Comparison of ENCODE assay signal across 46 mouse cellular contexts in genomic region chr3:36077386-36077785, GRCm38 (mm10). TPM values are rescaled to one million over a fixed set of nuclear protein-coding genes. Genes with fewer than 3 reads are reported as not detected.
"Had no signal": no experiment of that assay in that cellular context is flagged by ENCODE, and none has a peak within 500 bp of the region (broad histone marks: within the 10 kb centered on the region; RNA-seq: fewer than 3 reads in every experiment).

No protein-coding gene starts in this region.

- H3K4me3 ChIP-seq: heart, embryonic 12.5 days; heart, embryonic 13.5 days; heart, embryonic 15.5 days; hindbrain, embryonic 10.5 days; hindbrain, embryonic 12.5 days; hindbrain, embryonic 13.5 days; hindbrain, embryonic 15.5 days; intestine, embryonic 15.5 days; kidney, embryonic 15.5 days; layer of hippocampus, adult 2 months; left cerebral cortex, adult 2 months had no signal

- H3K27me3 ChIP-seq: heart, embryonic 12.5 days; heart, embryonic 13.5 days; heart, embryonic 15.5 days; hindbrain, embryonic 12.5 days; hindbrain, embryonic 13.5 days; hindbrain, embryonic 15.5 days; intestine, embryonic 15.5 days; kidney, embryonic 15.5 days had no signal

- ATAC-seq: hindbrain, embryonic 16.5 days; hindbrain, postnatal 0 days; inflammation-experienced regulatory T-cells, adult 6 months; intestine, embryonic 15.5 days; intestine, embryonic 16.5 days had no signal

- H3K9ac ChIP-seq: heart, embryonic 12.5 days; heart, embryonic 13.5 days; heart, embryonic 15.5 days; hindbrain, embryonic 12.5 days; hindbrain, embryonic 13.5 days; hindbrain, embryonic 14.5 days; hindbrain, embryonic 15.5 days; intestine, embryonic 15.5 days; kidney, embryonic 15.5 days had no signal

- DNase-seq: heart, postnatal 14 days; heart, postnatal 4 days; kidney, adult 11 months; kidney, adult 18-20 months; kidney, adult 2 months; kidney, adult 8-10 months; kidney, adult 9 months; kidney, postnatal 10 days; kidney, postnatal 14 days; kidney, postnatal 25 days; kidney, postnatal 36 days; kidney, postnatal 4 days; layer of hippocampus, adult 9-11 months; layer of hippocampus, postnatal 36 days had no signal

- H3K9me3 ChIP-seq: heart, embryonic 12.5 days; heart, embryonic 13.5 days; heart, embryonic 15.5 days; hindbrain, embryonic 10.5 days; hindbrain, embryonic 12.5 days; hindbrain, embryonic 13.5 days; hindbrain, embryonic 15.5 days; intestine, embryonic 15.5 days; kidney, embryonic 15.5 days had no signal

- H3K4me1 ChIP-seq: heart, embryonic 12.5 days; heart, embryonic 13.5 days; heart, embryonic 15.5 days; hindbrain, embryonic 10.5 days; hindbrain, embryonic 12.5 days; hindbrain, embryonic 13.5 days; hindbrain, embryonic 15.5 days; intestine, embryonic 15.5 days; kidney, embryonic 15.5 days had no signal

- H3K27ac ChIP-seq: heart, embryonic 13.5 days; heart, embryonic 15.5 days; hindbrain, embryonic 10.5 days; hindbrain, embryonic 12.5 days; hindbrain, embryonic 13.5 days; hindbrain, embryonic 14.5 days; hindbrain, embryonic 15.5 days; hindbrain, postnatal 0 days; intestine, embryonic 15.5 days; kidney, embryonic 15.5 days; kidney, postnatal 0 days; layer of hippocampus, adult 2 months; left cerebral cortex, adult 2 months had no signal

- H3K4me2 ChIP-seq: heart, embryonic 11.5 days; heart, embryonic 12.5 days; heart, embryonic 13.5 days; heart, embryonic 15.5 days; hindbrain, embryonic 12.5 days; hindbrain, embryonic 13.5 days; hindbrain, embryonic 14.5 days; hindbrain, embryonic 15.5 days; intestine, embryonic 15.5 days; kidney, embryonic 15.5 days had no signal

RNA-seq across cellular contexts. Expression of gene Ccdc144b, which starts 24.0 kb away (rescaled TPM):
- total RNA-seq: heart, adult 8-10 months; heart, postnatal 14 days; heart, postnatal 25 days; heart, postnatal 4 days; hematopoietic stem cell, adult 5-6 weeks; hindbrain, postnatal 0 days; layer of hippocampus, adult 18-20 months; layer of hippocampus, adult 2 months; layer of hippocampus, adult 8-10 months; layer of hippocampus, postnatal 10 days; layer of hippocampus, postnatal 14 days; layer of hippocampus, postnatal 25 days; layer of hippocampus, postnatal 36 days; left cerebral cortex, adult 18-20 months; left cerebral cortex, adult 2 months; left cerebral cortex, adult 8-10 months had no signal
- polyA plus RNA-seq: hindbrain, embryonic 10.5 days; hindbrain, embryonic 11.5 days; hindbrain, embryonic 12.5 days; hindbrain, embryonic 13.5 days; hindbrain, embryonic 14.5 days; hindbrain, embryonic 16.5 days; hindbrain, postnatal 0 days; inflammation-experienced regulatory T-cells, adult 6 months; intestine, embryonic 15.5 days; intestine, embryonic 16.5 days; kidney, embryonic 14.5 days; kidney, embryonic 15.5 days; kidney, embryonic 16.5 days; kidney, postnatal 0 days; large intestine, adult 2 months had no signal
